Mouse (Mus musculus) cerebellum, adult 11 months (tissue): Measurements from ENCODE around the gene Pitpnm2.
A peak's percentile ranks its signal among the peaks of the same experiment; 100 is the strongest.

ENCODE experiments used
- DNase-seq: peaks from one replicate; pipeline ENCODE4 v3.0.0; 2022

Pitpnm2 gene

DNA sequence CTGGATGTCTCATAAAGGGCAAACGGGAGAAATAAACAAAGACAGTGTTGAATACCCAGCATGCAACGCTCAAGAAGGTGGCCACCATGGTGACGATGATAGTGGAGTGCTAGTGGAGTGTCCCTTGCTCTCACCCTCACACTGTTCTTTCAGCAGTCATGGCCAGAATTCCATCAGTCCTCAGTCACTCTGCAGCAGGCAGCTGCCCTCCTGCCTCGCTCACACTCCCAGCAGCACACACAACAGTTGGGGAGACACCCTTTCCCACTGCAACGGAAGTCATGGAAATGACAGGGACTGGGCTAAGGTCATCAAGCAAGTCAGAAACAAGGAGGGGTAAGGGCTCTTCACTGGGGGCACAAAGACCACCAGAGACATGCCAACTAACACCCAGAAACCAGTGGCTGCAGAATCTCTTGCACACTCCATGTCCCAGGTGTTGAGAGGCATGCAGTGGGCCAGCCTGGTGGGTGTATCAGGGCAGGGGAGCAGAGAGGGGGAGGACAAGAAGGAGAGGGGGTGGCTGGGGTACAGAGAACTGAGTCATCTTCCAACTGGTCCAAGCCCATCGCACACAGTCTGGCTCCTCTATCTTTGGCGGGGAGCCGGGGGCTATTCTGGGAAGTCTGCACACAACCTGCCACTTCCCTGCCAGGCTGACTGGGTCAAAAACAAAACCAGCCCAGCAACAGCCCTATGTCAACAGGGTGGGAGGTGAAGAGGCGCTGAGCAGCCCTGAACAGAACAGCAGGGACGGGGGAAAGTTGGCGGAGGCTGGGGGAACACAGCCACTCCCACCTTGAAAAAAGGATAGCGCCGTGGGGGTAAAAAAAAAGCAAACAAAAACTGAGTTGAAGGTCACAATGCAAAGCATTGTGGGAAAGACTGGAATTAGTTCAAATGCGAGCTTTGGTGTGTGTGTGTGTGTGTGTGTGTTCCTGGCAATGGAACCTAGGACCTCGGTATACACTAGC, 76.3 kb downstream of the Pitpnm2 start:
- peak; percentile 90 for DNase-seq

DNA sequence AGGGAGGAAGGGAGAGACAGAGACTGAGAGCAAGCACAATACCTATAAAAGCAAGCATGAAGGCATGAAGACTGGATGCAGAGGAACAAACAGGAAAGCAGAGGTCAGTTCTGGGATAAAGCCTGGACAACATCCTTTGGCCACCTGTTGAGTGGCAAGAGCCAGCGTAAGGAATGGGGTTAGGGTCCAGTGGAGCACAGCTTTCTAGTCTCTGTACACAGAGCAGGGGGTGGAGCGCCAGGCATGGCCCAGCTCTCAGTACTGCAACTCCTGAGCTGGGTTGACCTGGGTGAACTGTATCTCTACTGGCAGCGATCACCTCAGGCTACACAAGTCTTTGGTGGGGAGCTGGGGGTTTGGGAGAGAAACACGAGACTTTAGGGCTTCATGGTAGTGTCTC, 77.3 kb downstream of the Pitpnm2 start:
- no peak for DNase-seq

DNA sequence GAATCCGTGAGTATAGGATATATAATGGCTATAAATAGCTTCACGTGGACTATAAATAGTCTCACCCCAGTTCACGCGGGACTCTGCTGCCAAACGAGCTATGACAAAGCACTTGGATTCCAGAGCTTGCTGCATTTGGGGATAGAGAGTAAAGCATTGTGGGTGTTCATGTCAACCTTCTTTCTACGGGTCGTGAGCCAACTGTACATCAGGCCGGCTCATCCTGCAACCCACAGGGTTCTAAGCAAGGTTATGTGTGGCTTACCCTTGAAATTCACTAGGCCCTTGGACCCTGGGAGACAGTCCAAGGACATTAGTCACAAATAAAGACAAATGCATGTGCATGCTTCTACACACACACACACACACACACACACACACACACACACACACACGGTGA, 77.8 kb downstream of the Pitpnm2 start:
- no peak for DNase-seq

DNA sequence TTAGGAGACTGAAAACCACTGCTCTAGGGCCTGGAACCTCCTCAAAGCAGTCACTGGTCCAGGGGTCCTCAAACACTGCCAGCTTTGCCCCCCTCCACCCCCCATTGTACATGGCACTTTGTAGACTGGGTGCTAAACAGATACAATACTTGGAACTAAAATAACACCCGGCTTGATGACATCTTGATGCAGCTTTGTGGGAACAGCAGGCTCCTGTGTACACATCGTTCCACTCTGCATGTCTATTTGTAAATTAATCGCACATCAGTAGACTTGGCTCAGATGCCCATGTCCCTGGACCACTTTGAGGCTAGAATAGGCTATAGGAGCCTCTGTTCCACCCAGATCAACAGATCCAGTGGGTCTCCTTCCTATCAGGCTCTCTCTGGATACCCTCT, 80.3 kb downstream of the Pitpnm2 start:
- no peak for DNase-seq

DNA sequence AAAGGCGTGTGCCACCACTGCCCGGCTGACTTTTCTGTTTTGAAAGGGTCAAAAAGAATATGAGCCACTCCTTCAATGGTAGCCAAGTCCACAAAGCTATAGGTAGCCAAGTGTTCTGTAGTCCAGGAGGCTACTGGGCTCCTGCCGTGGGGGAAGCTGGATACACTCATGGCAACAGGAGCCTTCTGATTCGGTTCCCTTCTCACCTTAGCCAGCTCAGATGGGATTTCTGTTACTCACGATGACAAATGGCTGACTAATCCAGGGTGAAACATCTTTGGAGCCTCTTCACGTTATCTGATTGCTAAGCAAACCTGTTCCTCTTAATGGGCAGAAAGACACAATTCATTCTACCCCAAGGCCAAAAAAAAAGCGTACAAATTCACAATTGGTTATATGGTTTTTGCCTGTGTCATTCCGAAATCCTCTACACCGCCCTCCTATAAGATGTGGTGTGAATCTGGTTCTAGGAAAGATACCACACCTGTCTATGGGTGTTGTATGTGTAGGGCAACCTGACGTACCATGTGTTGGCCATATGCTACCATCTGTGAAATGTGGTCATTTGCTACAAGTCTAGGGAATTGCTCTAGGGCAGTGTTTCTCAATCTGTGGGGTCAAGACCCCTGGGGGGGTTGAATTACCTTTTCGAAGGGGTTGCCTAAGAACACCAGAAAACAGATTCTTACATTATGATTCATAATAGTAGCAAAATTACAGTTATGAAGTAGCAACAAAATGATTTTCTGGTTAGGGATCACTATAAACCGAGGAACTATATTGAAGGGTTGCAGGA, 80.9 kb downstream of the Pitpnm2 start:
- DNase-seq: no peak

DNA sequence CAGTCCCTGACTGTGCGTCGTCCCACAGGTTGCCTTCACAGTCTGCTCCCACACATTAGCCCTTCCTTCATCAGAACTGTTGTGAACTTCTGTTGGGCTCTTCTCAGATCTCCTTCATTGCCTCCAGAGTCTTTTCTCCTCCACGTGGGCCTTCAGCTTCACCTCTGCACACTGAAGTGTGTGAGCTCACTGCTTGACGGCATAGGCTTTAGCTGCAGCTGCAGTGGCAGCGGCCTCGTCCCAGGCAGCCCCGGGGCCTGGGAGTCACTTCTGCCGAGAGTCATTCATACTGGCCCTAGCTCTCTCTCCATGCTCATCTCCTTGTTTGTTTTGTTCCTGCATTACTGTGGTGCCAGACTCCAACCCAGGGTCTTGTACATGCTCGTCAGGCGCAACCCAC, 81.9 kb downstream of the Pitpnm2 start:
- DNase-seq: no peak

DNA sequence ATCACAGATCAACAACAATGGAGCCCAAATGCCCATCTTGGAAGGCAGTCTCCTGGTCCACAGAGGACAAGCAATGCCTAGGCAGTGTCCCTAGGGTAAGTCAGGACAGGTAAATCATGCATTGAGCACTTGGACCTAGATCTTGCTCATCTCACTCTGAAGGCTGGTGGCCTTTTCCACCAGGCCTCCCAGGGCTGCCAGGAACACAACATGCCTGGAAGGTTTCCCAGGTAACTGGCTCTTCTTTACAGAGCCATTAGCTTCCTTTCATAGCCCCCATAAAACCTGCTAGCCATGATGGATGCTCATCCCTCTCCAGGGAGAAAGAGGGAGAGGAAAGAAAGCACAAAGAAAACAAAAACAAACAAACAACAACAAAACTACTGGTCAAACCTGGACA, 82.8 kb downstream of the Pitpnm2 start:
- peak; percentile 63 for DNase-seq

DNA sequence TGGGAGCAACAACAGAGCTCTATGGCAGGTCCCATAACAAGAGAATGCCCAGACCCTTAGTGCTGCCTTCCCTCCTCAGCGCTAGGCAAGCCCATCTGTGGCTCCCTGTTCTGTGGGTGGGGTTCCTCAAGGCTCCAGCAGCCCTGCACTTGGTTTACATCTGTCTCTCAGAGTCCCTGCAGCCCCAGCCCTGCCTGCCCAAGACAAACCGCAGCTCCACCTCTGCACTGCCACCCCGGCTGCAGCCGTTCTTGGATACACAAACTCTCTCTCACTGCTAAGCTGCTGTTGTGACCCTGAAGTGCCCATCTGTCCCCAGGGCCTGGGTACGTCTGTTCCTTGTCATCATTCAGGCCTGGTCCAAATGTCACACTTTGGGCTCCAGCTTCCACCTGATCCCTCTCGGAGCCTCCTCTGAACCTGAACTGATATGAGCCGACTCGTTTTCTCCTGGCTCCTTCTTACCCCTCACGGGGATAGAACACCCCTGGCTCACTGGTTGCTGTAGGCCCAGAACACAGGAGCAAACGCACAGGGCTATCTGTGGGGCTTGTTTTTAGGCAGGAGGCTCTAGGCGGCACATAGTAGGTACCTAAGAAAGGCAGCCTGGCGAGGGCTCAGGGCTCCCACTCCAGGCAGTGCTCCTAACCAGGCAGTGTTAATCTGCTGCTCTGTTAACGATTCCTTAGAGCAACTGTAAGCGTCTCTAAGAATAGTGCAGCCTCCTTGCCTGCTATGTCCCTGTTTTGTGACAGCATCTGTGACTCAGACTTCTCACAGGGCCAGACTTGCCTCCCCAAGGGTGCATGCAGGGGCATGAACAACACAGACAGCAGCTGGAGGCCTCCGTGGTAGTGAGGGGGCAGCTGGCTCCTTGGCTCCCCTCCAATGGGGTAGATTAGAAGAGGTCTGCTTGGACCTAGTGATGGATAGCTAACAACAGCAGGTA, 83.7 kb downstream of the Pitpnm2 start:
- no peak for DNase-seq

DNA sequence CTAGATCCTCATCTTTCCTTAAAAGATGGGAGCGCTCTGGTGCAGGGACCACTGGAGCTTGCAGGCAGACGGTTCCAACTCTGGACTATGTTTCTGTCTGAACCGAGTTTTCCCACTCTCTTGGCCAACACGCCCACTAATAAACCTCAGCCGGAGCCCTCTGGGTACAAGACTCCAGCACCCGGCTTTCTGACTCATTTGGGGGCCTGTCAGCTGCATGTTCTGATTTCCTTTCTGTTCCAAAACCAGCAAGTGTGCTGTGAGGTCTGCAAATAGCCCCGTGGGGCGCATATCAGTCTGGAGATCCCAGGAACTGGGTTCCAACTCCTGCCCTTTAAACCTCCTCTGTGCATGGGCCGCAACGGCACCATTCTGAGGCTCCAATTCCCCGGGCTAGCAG, 86.1 kb downstream of the Pitpnm2 start:
- no peak for DNase-seq

DNA sequence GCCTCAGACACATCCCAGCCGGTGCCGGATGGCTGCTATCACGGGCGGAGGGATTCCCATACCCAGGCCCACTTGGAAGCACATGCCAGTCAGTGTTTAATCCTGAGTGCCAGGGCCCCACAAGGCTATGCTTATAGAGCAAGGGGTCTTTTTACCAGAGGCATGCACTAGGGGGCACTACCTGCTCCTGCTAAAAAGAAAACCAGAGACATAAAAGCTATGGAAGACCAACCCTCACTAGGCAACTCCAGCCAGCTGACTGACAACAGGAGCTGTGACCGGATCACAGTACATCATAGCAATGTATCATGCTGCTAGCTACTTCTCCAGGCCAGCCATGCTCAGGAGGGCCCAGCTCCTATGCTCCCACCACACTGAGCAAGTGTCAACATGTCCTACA, 87.0 kb downstream of the Pitpnm2 start:
- DNase-seq: peak; percentile 71

DNA sequence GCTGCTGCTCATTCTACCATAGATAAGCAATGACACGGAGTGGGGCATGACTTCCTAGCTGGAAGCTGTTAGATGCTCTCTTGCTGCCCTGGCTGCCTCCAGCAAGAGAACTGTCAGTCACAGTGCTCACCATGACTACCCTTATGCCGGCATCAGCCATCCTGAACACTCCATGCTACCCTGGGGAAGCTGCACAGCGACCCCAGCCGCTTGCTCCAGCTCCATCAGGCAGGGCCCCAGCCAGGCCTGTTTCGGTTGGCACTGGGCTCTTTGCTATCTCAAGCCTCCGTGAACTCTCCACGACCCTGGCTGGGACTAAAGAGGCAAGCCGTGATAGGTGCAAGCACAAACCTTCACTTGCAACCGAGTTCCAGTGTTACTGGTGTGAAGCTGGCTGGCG, 87.7 kb downstream of the Pitpnm2 start:
- no peak for DNase-seq

DNA sequence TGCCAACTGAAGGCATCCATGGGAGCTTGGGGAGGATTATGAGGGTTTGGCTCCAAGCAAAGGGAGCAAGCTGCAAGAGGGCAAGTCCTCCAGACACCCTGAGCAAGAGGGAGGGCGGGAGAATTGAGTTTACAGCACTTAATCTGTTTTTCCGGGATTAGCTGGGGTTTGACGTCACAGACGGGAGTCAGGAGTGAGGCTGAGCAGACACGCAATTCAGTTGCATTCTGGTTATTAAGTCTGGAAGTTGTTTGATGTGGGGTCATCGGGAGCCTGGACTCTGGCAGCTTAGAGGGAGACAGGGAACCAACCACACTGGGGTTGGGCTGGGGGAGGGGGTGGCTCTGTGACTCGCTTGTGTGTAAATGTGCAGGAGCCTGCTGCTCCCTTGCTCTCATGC, 90.1 kb downstream of the Pitpnm2 start:
- no peak for DNase-seq

DNA sequence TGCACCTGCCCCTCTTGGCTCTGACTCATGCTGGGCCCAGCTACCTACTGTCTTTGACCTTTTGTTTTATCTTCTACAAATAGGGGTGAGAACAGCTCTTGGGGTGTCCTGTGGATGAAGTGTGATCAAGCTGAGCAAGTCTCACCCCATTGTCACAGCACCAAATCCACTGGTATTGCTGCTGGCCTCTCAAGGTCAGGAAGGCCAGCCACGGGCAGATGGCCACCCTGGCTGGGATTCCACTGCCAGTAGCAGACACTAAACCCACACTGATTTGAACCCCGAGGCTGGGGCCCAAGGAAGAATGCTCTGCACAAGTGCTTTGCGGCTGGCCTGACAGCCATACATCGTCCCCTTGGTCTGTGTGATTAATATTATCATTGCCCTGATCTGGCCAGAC, 91.3 kb downstream of the Pitpnm2 start:
- no peak for DNase-seq

DNA sequence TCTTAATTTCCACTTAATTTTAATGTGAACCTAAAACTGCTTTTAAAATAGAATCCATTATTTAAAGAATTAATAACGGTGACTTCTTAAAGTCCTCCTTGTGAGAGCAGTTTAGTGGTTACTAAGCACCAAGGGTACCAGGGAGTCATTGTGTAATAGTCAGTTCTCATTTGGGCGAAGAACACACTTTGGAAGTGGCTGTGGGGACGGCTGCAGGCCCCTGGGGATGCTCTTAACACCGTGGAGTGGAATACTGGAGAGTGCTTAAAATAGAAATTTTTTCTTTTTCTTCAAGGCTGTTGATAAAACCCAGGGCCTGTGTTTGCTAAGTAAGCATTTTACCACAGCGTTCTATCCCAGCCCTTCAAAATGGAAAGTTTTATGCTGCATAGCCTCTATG, 93.6 kb downstream of the Pitpnm2 start:
- no peak for DNase-seq

DNA sequence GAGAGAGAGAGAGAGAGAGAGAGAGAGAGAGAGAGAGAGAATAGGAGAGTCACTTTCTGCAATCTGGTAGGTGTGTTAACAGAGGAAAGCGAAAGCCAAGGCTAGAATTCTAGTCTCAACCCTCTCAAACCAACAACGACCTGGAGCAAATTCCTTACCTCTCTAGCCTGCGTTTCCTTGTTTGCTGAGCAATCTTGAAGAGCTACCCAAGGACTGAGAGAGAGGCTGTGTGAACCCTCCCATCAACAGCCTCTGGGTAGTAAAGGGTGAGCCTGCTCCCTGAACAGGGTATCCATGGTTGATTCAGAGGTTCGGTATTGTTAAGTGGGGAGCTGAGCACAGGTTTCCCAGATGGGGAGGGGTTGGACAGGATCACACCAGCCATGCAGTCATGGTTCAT, 96.8 kb downstream of the Pitpnm2 start:
- DNase-seq: no peak

DNA sequence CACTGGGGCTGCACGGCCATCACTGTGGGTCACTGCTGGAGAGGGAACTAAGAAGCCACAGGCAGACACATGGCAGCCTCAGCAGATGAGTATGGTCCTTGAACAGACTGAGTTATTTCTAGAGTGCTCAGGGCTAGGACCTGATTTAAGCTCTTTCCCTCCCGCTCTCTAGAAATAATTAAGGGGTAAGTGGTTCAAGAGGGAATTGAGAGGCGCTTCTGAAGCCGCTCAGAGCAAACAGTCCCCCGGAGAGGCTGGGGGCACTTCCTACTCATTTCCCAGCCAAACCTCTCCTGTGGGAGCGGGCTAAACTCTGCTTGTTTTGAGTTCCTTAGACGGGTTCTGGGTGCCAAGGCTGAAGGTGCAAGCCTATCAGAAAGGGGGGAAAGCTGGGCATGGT, 98.7 kb downstream of the Pitpnm2 start:
- no peak for DNase-seq

DNA sequence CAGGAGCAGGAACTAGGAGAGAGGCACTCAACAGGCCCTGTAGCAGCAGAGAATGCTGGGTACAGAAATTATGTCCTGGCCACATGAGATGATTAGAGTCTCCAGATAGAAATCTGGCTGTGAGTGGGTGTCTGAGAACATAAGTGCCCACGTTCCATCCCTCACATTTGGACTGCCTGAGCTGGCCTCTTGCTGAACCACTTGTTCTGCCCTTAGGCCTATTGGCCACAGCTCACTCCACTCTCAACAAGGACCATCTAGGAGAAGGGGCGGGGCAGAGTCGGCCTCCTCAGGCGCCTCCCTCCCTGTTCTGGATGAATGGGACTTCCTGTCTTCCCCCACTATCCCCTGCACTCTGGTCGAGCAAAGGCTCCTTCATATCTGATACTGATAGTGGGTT, 100.5 kb downstream of the Pitpnm2 start:
- no peak for DNase-seq

DNA sequence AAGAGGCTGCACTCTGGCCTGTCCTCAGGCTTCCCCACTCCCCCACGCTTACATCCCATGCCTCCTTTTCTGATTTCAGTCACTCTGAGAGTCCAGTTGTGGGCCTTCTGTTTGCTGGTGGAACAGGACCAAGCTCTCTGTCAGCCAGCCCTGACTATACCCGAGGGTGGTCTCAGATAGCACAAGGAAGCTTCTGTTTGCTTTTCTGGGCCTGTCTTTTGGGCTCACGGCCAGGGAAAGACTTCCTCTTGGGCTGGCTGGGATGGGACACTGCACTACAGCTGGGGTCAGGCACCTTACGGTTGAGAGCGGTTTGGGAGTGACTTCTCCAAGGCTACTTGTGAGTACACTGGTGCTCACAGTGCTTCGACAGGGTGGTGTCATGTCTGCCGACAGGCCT, 111.5 kb downstream of the Pitpnm2 start:
- DNase-seq: no peak

DNA sequence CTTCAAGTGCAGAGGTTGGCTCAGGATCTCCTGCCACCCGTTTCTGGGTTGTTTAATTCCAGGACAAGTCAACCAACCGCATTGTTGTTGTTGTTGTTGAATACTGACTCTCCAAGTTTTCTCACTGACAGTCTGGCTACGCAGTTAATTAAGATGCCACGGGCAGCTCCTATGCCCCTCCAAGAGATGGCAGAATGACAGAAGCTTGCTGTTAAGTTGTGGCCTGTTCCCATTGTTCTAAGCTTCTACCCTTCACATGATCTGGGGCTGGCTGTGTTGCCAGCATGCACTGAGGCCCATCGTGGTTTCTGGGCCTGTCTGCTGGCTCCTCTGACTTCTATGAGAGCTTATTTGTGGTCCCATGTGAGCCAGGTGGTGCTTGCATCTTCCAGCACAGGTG, 115.3 kb downstream of the Pitpnm2 start:
- DNase-seq: no peak

DNA sequence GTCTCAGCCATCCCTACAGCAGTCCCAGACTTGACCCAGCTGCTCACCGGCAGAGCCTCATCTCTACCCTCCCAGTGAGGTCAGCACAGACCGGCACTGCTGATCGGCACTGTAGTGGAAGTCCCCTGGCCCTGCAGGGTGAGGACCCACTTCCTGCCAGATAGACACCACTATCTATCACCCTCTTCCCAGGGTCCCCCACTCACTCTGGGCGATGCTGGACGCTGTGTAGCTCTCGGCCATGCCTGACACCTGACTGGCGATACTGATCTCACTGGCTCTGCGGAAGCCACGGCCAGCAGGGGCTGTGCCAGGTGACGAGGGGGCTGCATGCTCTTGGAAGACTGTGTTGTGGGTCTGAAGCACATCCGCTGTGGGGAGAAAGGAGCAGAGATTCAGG, 124.5 kb downstream of the Pitpnm2 start:
- DNase-seq: no peak

DNA sequence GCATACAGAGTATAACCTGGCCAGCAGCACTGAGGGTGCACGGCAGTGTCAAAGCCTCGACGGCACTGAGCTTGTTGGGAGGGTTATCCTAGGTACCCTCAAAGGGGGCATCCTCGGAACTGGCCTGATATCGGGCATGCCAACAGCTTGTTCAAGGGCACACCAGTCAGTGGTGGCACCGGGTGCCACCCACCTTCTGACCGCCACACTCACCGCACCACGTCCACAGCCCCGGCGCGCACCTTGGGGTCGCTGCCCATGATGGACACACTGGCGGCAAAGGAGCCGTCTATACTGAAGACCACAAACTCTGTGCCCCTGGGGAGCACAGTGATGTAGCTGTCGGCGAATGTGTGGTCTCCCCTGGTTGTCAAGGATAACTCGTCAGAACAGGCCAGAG, 127.2 kb downstream of the Pitpnm2 start:
- no peak for DNase-seq

DNA sequence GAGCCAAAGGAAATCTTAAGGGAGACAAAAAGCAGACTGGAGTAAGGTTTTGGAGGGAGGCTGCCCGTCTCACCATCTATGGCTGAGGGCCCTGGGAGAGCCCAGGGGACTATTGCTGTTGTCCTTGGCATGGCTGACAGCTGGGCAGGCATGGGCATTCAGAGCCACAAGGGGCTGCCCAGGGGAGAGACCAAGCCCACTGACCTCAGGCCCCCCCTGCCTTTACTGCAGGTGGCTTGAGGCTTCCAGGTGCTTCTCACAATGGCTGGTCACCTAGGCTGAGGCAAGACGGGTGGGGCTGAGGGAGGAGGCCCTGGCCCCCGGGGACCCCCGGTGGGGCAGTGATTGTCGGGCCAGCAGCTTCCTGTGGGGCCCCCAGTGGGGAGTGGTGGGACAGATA, 130.4 kb downstream of the Pitpnm2 start:
- no peak for DNase-seq
